Mouse (Mus musculus) cerebellum, adult 9-10 months (tissue): ENCODE results near the gene Galnt9.

ENCODE experiments used
- DNase-seq: peaks from one replicate; pipeline ENCODE4 v3.0.0; 2022

Gene Galnt9

GRCm38 (mm10) chr5:110543951-110544690, at the start of gene Galnt9:
Gene Galnt9, plus strand, starts transcription at chr5:110544355.
- DNase-seq, result peak; percentile 80

- no peak for DNase-seq
Observed at GRCm38 (mm10) chr5:110494396-110494795, 49.8 kb upstream of the Galnt9 start.

DNA sequence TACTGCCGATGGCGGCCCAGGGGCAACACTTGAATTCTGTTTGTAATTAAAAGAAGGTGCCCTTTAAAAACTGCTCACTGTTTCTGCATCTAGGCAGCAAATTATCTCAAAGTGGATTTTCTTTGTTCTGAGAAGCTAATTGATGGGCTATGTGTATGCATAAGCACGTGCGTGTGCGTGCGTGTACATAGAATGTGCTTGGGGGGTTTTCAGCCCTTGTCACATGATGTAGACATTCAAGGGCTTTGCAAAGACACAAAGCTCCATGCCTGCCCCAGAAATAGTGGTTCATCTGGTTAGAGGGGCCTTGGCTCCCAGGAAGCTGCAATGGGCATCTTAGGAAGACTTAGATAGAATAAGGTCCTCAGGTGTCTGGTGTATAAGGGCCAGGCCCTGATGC, 49.1 kb upstream of the Galnt9 start:
- DNase-seq, result no peak

GRCm38 (mm10) chr5:110497556-110497955, 46.6 kb upstream of the Galnt9 start:
- peak; percentile 38 for DNase-seq

GRCm38 (mm10) chr5:110498071-110498470, 46.1 kb upstream of the Galnt9 start:
- no peak for DNase-seq

GRCm38 (mm10) chr5:110500233-110500632, 43.9 kb upstream of the Galnt9 start:
- DNase-seq, result no peak

DNA sequence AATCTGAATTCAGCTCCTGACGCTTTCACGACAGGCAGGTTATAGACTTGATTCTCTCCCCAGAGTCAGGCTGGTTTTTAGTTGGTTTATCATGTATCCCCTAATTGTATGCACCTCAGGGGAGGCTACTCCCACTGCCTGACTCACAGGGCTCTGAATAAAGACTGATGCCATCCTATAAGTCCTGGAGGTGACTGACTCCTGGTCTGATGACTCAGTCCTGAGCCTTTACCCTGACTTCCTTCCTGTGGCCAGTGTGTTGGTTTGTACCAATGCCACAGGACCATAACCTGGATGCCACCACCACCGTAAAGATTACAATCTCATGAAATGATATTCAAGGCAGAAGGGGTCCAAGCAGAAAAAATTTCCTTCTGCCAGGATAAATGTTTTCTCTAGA, 40.8 kb upstream of the Galnt9 start:
- DNase-seq, result no peak

GRCm38 (mm10) chr5:110505611-110506294, 38.4 kb upstream of the Galnt9 start:
- no peak for DNase-seq

DNA sequence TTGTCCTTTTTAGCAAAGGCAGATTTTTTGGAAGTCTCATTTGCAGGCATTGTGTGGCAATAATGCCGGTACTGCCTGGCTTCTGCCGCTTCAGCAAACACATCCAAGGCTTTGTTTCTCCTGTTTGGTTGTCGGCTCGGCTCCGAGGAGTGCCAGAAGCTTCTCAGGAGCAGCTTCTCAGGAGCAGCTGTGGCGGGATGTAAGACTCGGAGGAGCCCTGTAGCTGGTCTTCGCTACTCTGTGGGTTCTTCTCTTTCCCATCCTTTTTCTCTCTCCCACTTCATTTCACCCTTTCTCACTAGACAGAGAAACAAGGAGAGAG, 37.9 kb upstream of the Galnt9 start:
- no peak for DNase-seq

DNA sequence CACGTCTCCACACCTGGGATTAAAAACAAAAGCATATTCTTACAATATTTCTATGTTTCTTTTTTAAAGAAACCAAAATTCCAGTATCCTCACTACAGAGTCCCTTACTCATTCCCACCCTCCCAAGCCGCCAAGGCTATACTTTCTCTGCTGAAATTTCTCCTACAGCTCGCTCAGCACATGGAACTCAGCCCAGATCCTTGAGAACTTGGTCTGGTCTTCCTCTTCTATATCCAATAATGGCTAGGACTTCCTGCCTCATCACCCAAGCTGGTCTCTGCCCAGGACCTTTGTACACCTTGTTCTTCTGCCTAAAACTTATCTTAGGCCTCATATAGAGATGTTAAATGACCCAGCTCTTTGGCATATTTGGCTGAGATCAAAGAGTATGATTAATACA, 37.3 kb upstream of the Galnt9 start:
- DNase-seq, result peak; percentile 30

- no peak for DNase-seq
Observed at GRCm38 (mm10) chr5:110507943-110508342, 36.2 kb upstream of the Galnt9 start.

- DNase-seq, result no peak
Observed at GRCm38 (mm10) chr5:110510357-110510756, 33.8 kb upstream of the Galnt9 start.

GRCm38 (mm10) chr5:110513791-110514190, 30.4 kb upstream of the Galnt9 start:
- DNase-seq, result no peak

GRCm38 (mm10) chr5:110514694-110515093, 29.5 kb upstream of the Galnt9 start:
- DNase-seq, result no peak

GRCm38 (mm10) chr5:110516390-110516789, 27.8 kb upstream of the Galnt9 start:
- peak; percentile 68 for DNase-seq

DNA sequence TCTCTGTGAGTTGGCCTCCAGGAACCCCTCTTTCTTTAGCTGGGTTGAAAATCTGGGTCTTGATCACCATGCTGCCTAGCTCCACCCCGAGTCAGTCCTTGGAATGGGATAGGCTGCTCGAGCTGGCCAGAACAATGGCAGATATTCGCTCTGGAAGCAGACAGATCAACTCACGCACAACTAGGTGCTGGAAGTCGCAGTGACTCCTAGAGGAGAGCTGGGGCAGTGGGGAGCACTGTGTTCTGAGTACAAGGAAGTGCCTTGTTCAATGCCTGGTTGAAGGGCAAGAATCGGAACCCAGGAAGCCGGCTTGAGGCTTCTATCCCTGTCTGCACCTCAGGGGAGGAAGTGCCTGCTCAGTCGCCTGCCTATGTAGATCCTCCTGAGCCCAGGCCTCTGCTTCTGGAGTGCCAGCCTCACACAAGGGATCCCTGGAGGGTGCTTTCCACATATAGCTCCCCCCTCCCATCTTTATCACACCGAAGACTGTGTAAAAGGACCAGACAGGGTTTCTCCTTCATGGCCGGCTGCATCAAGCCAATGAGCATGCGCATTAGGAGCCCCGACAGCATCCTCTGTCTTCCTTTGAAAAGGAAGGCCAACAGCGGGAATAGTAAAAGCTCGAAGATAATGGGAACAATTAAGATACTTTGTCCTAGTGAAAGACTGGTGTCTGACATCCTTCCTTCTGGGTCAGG, 25.9 kb upstream of the Galnt9 start:
- no peak for DNase-seq

DNA sequence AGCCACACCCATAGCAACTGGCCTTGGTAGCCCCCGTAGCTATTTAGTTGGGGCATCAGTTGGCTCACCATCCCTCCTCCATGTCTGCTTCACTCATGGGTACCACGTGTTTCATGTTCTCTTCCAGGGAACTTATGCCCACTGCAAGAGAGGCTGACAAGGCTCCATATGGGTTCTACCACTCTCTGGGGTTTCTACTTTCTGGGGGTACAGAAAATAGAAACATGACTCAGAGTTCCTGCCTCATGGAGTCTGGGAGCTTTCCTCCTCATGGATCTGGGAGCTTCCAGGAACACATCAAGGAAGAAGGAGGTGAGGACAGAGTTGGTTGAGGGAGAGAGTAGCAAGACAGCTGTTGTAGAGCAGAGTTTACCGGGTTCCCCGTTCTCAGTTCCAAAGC, 23.2 kb upstream of the Galnt9 start:
- no peak for DNase-seq

- no peak for DNase-seq
Observed at GRCm38 (mm10) chr5:110521822-110522221, 22.3 kb upstream of the Galnt9 start.

DNA sequence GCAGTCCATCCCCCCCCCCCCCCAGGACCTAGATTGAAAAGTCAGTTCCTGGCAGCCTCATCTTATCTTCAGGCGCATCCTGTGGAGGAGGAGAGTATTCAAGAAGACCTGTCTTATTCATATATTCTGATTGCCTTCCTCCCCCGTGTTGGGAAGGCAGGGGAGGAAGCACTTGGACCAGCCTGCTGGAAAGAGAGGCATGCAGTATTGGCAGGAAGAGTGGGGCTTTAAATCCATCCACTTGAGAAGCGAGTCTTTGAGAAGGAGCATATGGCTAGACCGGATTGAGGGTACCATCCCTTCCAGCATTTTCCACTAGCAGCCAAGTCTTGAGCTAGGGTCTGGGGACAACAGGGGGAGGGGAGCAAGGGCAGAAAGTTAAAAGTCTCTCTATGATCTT, 20.9 kb upstream of the Galnt9 start:
- DNase-seq, result no peak

DNA sequence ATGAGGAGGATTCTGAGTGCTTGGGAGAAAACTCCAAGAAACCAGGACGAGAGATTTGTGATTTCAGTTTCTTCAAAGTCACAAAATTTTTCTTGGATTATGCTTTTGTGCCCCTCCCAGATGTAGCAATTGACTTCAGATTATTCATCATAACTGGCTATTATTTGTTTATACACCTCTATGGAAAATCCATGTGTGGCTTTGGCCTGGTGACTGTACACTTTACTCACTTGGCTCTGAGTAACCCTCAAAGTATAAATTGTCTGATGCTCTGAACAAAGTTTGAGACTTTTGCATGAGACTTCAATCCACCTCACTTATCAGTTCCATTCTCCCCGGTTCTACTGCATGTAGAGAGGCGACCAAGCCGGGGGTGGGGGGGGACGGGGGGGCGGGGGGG, 18.5 kb upstream of the Galnt9 start:
- DNase-seq, result no peak

GRCm38 (mm10) chr5:110526556-110526955, 17.6 kb upstream of the Galnt9 start:
- no peak for DNase-seq

- no peak for DNase-seq
Observed at GRCm38 (mm10) chr5:110531091-110531490, 13.1 kb upstream of the Galnt9 start.

GRCm38 (mm10) chr5:110534402-110534801, 9.8 kb upstream of the Galnt9 start:
- DNase-seq, result no peak

DNA sequence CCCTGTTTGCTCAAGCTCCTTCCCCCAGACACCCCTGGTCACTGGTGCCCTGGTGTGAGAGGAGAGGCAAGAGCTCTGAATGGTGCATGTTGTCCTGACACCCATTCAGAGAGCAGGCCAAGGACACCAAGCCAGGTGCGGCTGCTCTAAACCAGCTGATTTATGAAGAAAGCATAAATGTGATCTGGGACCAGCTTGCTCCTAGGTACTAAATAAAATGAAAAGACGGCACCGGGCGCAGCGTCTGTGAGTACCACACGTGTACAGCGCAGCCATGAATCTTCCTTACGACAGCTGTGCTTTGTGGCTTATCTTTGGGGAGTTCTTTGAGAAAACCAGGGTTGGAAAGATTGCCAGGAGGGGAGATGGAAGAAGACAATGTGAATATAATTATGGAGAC, 8.2 kb upstream of the Galnt9 start:
- DNase-seq, result no peak
